Mouse (Mus musculus): ENCODE results near the gene Gapvd1. TPM values are rescaled to one million over a fixed set of nuclear protein-coding genes. Genes with fewer than 3 reads are reported as not detected.

Gene Gapvd1
- total and polyA plus RNA-seq, 3 experiments: 62.4 to 174 (median 96.7) TPM

DNA sequence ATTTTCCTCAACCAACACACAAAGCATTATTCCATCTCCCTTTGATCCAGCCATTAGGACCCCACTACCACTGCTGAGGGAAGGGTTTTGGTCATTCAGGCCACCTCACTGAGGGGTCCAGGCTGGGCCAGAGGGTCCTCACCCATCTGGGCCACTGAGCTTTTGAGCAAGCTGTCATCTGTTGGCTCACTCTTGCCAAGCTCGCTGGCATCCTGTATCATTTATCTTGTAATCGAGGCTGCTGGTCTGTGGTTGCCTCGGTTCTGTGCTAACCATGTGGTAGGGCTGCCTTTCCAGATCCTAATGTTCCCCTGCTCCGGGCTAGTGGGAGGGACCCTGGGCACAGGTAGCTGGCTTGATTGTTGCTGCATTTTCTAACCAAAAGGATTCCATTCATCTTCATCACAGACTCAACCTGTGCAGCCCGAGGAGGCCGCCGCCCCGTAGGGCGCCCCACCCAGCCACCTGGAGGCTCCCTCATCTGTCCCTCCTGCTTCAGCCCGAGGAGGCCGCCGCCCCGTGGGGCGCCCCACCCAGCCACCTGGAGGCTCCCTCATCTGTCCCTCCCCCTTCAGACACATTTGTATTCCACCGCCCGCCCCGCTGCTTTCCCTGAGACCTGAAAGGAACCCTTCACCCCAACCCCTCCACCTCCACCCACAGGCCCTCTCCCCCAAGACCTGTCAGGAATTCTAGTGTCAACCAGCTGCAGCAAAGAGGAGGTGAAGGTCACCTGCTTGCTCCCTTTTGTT is 86.4 kb downstream of the Gapvd1 start:
- DNase-seq (ENCODE audit: low read depth, low spot score): no peak
- TF ChIP-seq JUND (IDR thresholded peaks at IDR 0.05; ENCODE audit: low read depth, low read length) (no peak), ZKSCAN1 (IDR thresholded peaks at IDR 0.05; ENCODE audit: low read depth, low read length) (no peak), ELF1 (IDR thresholded peaks at IDR 0.05; ENCODE audit: low read depth, low read length) (no peak), ZNF384 (IDR thresholded peaks at IDR 0.05; ENCODE audit: low read depth, low read length) (no peak), BHLHE40 (IDR thresholded peaks at IDR 0.05; ENCODE audit: borderline replicate concordance, low read depth, low read length) (no peak), MAZ (IDR thresholded peaks at IDR 0.05; ENCODE audit: low read depth, low read length) (no peak), USF1 (IDR thresholded peaks at IDR 0.05; ENCODE audit: low read depth, low read length) (no peak), TBP (IDR thresholded peaks at IDR 0.05; ENCODE audit: low read depth, low read length) (no peak), SMC3 (IDR thresholded peaks at IDR 0.05; ENCODE audit: low read depth, low read length) (no peak), UBTF (IDR thresholded peaks at IDR 0.05; ENCODE audit: borderline replicate concordance, insufficient read depth, low read depth, low read length) (no peak), HCFC1 (IDR thresholded peaks at IDR 0.05; ENCODE audit: low read depth, low read length) (no peak), CHD2 (IDR thresholded peaks at IDR 0.05; ENCODE audit: low read length) (no peak)

DNA sequence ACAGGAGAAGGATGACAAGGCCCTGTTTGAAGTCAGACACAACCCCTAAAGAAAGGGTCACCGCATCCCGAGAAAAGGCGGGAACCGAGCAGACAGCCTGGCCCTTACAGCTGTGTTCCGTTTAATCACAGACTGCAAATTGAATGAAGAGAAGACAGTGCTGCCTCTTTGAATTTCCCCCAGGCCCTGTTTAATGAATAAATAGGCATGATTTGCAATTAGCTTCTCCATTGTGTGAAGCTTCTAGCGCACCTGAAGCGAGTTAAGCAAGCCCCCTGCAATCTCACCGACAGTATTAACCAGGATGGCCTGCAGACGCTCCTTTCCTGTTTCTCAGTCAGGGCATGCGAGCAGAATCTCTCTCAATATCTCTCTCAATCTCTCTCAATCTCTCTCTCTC is 87.2 kb downstream of the Gapvd1 start:
- Histone ChIP-seq H3K9me3 (replicated peaks; ENCODE audit: insufficient read depth, low read length) (no peaks in the 10 kb centered on the region), H3K9ac (ENCODE audit: control insufficient read depth, low read depth, low read length, poor library complexity, severe bottlenecking) (no peak overlapping the region), H3K4me1 (ENCODE audit: control insufficient read depth in 1 of 2, insufficient read depth in 2 of 2, low read length in 2 of 2) (no peaks in the 10 kb centered on the region), H3K27ac (ENCODE audit: control insufficient read depth, low read depth, low read length) (no peak overlapping the region), H3K4me3 (ENCODE audit: control insufficient read depth in 1 of 2, insufficient read depth in 1 of 2, low read depth in 2 of 2, low read length in 2 of 2) (no peak overlapping the region), H3K79me2 (ENCODE audit: control insufficient read depth, insufficient read depth, low read length, poor library complexity) (no peaks in the 10 kb centered on the region), H3K36me3 (ENCODE audit: control insufficient read depth in 1 of 2, insufficient read depth in 2 of 2, low read length in 2 of 2) (no peaks in the 10 kb centered on the region), H3K27me3 (ENCODE audit: control insufficient read depth in 1 of 2, insufficient read depth in 2 of 2, low read length in 2 of 2) (peaks cover 2 to 3% of the 10 kb centered on the region in 2 experiments; a peak in 3 of 4 replicates)
- TF ChIP-seq ZC3H11A (IDR thresholded peaks at IDR 0.05; ENCODE audit: low read depth, low read length): no peak
- no peak for TF ChIP-seq USF1 (IDR thresholded peaks at IDR 0.05; ENCODE audit: low read depth, low read length)
- no peak for TF ChIP-seq MAZ (IDR thresholded peaks at IDR 0.05; ENCODE audit: low read depth, low read length)
- no peak for DNase-seq (ENCODE audit: low read depth, low spot score)

More for the DNA sequence above, 86.4 kb downstream of the Gapvd1 start:
- no peaks in the 10 kb centered on the region for H3K79me2 ChIP-seq (ENCODE audit: control insufficient read depth, insufficient read depth, low read length, poor library complexity)
- peaks cover 2 to 3% of the 10 kb centered on the region in 2 experiments; a peak in 1 of 4 replicates for H3K27me3 ChIP-seq (ENCODE audit: control insufficient read depth in 1 of 2, insufficient read depth in 2 of 2, low read length in 2 of 2)
- no peaks in the 10 kb centered on the region for H3K4me1 ChIP-seq (ENCODE audit: control insufficient read depth in 1 of 2, insufficient read depth in 2 of 2, low read length in 2 of 2)
- no peak overlapping the region for H3K27ac ChIP-seq (ENCODE audit: control insufficient read depth, low read depth, low read length)
- no peak overlapping the region for H3K9ac ChIP-seq (ENCODE audit: control insufficient read depth, low read depth, low read length, poor library complexity, severe bottlenecking)
- H3K36me3 ChIP-seq (ENCODE audit: control insufficient read depth in 1 of 2, insufficient read depth in 2 of 2, low read length in 2 of 2): no peaks in the 10 kb centered on the region
- no peaks in the 10 kb centered on the region for H3K9me3 ChIP-seq (replicated peaks; ENCODE audit: insufficient read depth, low read length)
- H3K4me3 ChIP-seq (ENCODE audit: control insufficient read depth in 1 of 2, insufficient read depth in 1 of 2, low read depth in 2 of 2, low read length in 2 of 2): no peak overlapping the region

DNA sequence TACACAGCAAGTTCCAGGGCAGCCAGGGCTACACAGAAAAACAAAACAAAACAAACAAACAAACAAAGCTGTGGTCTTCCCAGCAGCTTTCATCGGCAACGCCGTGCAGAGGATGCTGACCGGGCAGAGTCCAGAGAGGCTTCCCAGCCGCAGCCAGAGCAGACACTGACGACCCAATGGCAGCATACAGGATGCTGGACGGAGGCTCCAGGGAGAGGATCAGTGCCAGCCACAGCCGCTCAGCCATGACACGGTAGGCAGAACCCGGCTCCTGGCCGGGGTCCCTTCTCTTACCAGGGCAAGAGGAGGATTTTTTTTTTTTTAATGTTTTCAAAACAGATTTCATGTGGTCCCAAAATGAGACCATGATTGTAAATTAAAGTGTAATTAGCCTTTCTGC is 107.6 kb downstream of the Gapvd1 start:
- DNase-seq (ENCODE audit: low read depth, low spot score): no peak
- no peak overlapping the region for H3K27ac ChIP-seq (ENCODE audit: control insufficient read depth, low read depth, low read length)
- H3K36me3 ChIP-seq (ENCODE audit: control insufficient read depth in 1 of 2, insufficient read depth in 2 of 2, low read length in 2 of 2): no peaks in the 10 kb centered on the region
- 0 out of 4 replicates have a peak, but pooled peaks cover 0 to 2% of the 10 kb centered on the region in 2 experiments for H3K4me1 ChIP-seq (ENCODE audit: control insufficient read depth in 1 of 2, insufficient read depth in 2 of 2, low read length in 2 of 2)
- no peaks in the 10 kb centered on the region for H3K27me3 ChIP-seq (ENCODE audit: control insufficient read depth in 1 of 2, insufficient read depth in 2 of 2, low read length in 2 of 2)
- H3K9ac ChIP-seq (ENCODE audit: control insufficient read depth, low read depth, low read length, poor library complexity, severe bottlenecking): no peak overlapping the region
- no peaks in the 10 kb centered on the region for H3K79me2 ChIP-seq (ENCODE audit: control insufficient read depth, insufficient read depth, low read length, poor library complexity)
- H3K4me3 ChIP-seq (ENCODE audit: control insufficient read depth in 1 of 2, insufficient read depth in 1 of 2, low read depth in 2 of 2, low read length in 2 of 2): no peak overlapping the region
- no peaks in the 10 kb centered on the region for H3K9me3 ChIP-seq (replicated peaks; ENCODE audit: insufficient read depth, low read length)
- no peak for TF ChIP-seq UBTF (IDR thresholded peaks at IDR 0.05; ENCODE audit: borderline replicate concordance, insufficient read depth, low read depth, low read length)
- no peak for TF ChIP-seq MYB (IDR thresholded peaks at IDR 0.05; ENCODE audit: low read depth, low read length)
- no peak for TF ChIP-seq ZKSCAN1 (IDR thresholded peaks at IDR 0.05; ENCODE audit: low read depth, low read length)
- TF ChIP-seq SIN3A (IDR thresholded peaks at IDR 0.05; ENCODE audit: low read length): no peak
- no peak for TF ChIP-seq ELF1 (IDR thresholded peaks at IDR 0.05; ENCODE audit: low read depth, low read length)
- TF ChIP-seq USF2 (IDR thresholded peaks at IDR 0.05; ENCODE audit: borderline replicate concordance in 1 of 2, insufficient read depth in 1 of 2, low read depth in 1 of 2, low read length in 2 of 2): no peak
- no peak for TF ChIP-seq MAX (IDR thresholded peaks at IDR 0.05; ENCODE audit: low read length)
- no peak for TF ChIP-seq ETS1 (IDR thresholded peaks at IDR 0.05; ENCODE audit: low read depth, low read length)
- TF ChIP-seq NELFE (IDR thresholded peaks at IDR 0.05; ENCODE audit: low read depth, low read length): no peak
- TF ChIP-seq POLR2AphosphoS2 (IDR thresholded peaks at IDR 0.05; ENCODE audit: low read length): no peak
- TF ChIP-seq RAD21 (IDR thresholded peaks at IDR 0.05; ENCODE audit: low read depth, low read length): no peak
- no peak for TF ChIP-seq JUND (IDR thresholded peaks at IDR 0.05; ENCODE audit: low read depth, low read length)
- TF ChIP-seq ZC3H11A (IDR thresholded peaks at IDR 0.05; ENCODE audit: low read depth, low read length): no peak
- no peak for TF ChIP-seq ZNF384 (IDR thresholded peaks at IDR 0.05; ENCODE audit: low read depth, low read length)
- TF ChIP-seq POLR2A (IDR thresholded peaks at IDR 0.05; ENCODE audit: control insufficient read depth in 1 of 2, insufficient read depth in 1 of 2, low read depth in 1 of 2, low read length in 2 of 2, poor library complexity in 1 of 2): no peak
- no peak for TF ChIP-seq MEF2A (IDR thresholded peaks at IDR 0.05; ENCODE audit: extremely low read depth, insufficient replicate concordance, low read depth, low read length, poor library complexity, severe bottlenecking)

Measured in MEL (cell line).